Mouse (Mus musculus): ENCODE results near the gene Wdr4.

DNA sequence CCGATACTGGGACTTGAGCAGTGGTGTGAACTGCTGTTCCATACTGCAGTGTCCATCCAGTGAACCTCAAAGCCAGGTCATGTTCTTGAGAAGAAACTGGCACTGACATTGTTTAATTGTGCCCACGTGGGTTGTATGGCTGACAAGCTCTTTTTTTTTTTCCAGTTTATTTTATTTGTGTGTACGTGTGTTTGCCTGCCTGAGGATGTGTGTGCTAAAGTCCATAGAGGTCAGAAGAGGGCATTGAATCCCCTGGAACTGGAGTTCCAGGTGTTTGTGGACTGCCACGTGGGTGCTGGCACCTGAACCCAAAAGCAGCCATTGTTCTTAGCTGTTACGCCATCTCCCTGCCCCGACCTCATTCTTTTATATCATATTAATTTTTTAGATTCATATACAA, 45.4 kb downstream of the Wdr4 start:
- TF ChIP-seq POLR2A (IDR thresholded peaks at IDR 0.05; ENCODE audit: borderline replicate concordance, extremely low read depth, low read depth, low read length) (no peak), CTCF (IDR thresholded peaks at IDR 0.05; ENCODE audit: insufficient read depth, low read length) (no peak)

Data from lung, adult 2 months (tissue).